Mouse (Mus musculus) midbrain, postnatal 0 days (tissue): ENCODE results near the gene Sat2. TPM values are rescaled to one million over a fixed set of nuclear protein-coding genes. Genes with fewer than 3 reads are reported as not detected.

Experiments used
- ATAC-seq: fragments of 200-750 bp; cut with Nextera tagmentation; 2 replicates; pipeline ENCODE4 v1.8.0; 2017; ENCODE audit warnings: moderate number of reproducible peaks, mild to moderate bottlenecking, moderate TSS enrichment, moderate library complexity; ENCODE audit not compliant: low FRiP score
- DNase-seq: peaks from one replicate; pipeline ENCODE4 v3.0.0-alpha.2; 2015; ENCODE audit warnings: low spot score
- H3K27ac ChIP-seq: fragments of 300-500 bp; sonication (generic); 2 replicates; pipeline ENCODE4 v1.5.1; 2014; ENCODE audit warnings: low read depth, mild to moderate bottlenecking, low read length, mixed read lengths
- H3K27me3 ChIP-seq: fragments of 300-500 bp; sonication (generic); 2 replicates; pipeline ENCODE4 v1.6.1; 2014; ENCODE audit warnings: low read length, control low read depth, mixed read lengths; ENCODE audit not compliant: insufficient read depth
- H3K36me3 ChIP-seq: fragments of 300-500 bp; sonication (generic); 2 replicates; pipeline ENCODE4 v1.6.1; 2014; ENCODE audit warnings: low read length, control low read depth, mixed read lengths; ENCODE audit not compliant: insufficient read depth
- H3K4me1 ChIP-seq: fragments of 300-500 bp; sonication (generic); 2 replicates; pipeline ENCODE4 v1.6.1; 2014; ENCODE audit warnings: mild to moderate bottlenecking, control low read depth, antibody characterized with exemption, low read length, mixed read lengths; ENCODE audit not compliant: insufficient read depth
- H3K4me2 ChIP-seq: fragments of 300-500 bp; sonication (generic); 2 replicates; pipeline ENCODE4 v1.6.1; 2014; ENCODE audit warnings: low read depth, mild to moderate bottlenecking, low read length, mixed read lengths; ENCODE audit not compliant: poor library complexity, severe bottlenecking
- H3K4me3 ChIP-seq: fragments of 300-500 bp; sonication (generic); 2 replicates; pipeline ENCODE4 v1.5.1; 2014; ENCODE audit warnings: low read depth, mild to moderate bottlenecking, low read length, moderate library complexity
- H3K9ac ChIP-seq: fragments of 300-500 bp; sonication (generic); replicated peaks from 2 replicates; pipeline ENCODE4 v1.6.1; 2014; ENCODE audit warnings: mild to moderate bottlenecking, low read length, moderate library complexity, mixed read lengths; ENCODE audit not compliant: poor library complexity, severe bottlenecking
- H3K9me3 ChIP-seq: fragments of 300-500 bp; sonication (generic); 2 replicates; pipeline ENCODE4 v1.6.1; 2016; ENCODE audit warnings: low read length, control low read depth
- CTCF ChIP-seq: IDR thresholded peaks from 2 replicates; pipeline ENCODE4 v1.5.1; 2016; ENCODE audit warnings: antibody characterized with exemption, mild to moderate bottlenecking
- WGBS: fragments of 180-500 bp; shearing (Covaris S2); extraction: QIAGEN DNeasy Blood & Tissue Kit; methylation state at CpG from one replicate; pipeline ENCODE4 v1.1.7; 2014; 5-methylcytosine and 5-hydroxymethylcytosine counted together
- polyA plus RNA-seq: library from polyadenylated mRNA; unstranded; fragments of >200 nt; fragmentation: Nextera tagmentation; extraction: Ambion mirVana; gene quantifications from 2 replicates; pipeline ENCODE4 v1.2.1, GENCODE M21; 2015
- total RNA-seq: library from RNA; depleted of rRNA; stranded (reverse); fragments of >200 nt; gene quantifications from 2 replicates; pipeline ENCODE4 v1.2.3, GENCODE M21; 2014

Gene Sat2
- total and polyA plus RNA-seq, 2 experiments from 2014 or later, result 13.3 to 29.9 TPM

DNA sequence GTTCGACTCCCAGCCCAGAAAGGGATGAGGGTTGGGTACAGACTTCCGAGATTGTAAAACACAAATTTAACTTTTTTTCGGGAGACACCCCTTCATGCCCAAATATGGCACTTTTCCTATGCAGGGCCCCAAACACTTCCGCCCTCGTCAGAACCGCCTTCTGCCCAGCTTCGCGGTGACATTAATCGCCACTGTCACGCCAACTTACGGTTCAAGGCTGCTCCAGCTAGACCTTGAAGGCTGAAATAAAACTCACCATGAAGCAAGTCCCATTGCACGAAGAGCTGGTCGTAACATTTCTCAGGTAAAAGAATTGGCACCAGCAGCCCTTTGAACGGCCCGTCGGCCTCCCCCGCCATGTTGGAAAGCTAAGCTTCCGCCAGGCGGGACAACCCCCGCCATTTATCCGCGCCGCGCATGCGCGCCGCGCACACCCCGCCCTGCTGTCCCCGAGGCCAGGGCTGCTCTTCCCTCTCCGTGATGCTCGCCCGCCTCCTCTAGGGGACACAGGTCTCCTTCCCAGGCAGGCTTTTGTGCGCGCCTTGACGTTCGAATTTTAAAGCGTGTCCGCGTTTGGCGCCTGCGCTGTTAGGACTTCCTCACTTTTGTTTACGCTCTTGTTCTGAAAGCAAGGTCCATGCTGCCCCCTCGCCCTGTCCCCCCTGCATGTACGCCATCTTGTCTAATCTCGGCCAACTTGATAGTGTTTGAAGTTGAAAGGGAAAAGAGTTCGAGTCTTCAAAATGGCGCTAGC lies 40.6 kb downstream of the Sat2 start, which contains the start of gene Mpdu1:
Gene Mpdu1 (minus strand): TSS at position 430 of the 754 bp plus-strand sequence.
- WGBS, result under 1% methylated on average over 48 of the region's 48 CpGs
- ATAC-seq, result peak; percentile 95

DNA sequence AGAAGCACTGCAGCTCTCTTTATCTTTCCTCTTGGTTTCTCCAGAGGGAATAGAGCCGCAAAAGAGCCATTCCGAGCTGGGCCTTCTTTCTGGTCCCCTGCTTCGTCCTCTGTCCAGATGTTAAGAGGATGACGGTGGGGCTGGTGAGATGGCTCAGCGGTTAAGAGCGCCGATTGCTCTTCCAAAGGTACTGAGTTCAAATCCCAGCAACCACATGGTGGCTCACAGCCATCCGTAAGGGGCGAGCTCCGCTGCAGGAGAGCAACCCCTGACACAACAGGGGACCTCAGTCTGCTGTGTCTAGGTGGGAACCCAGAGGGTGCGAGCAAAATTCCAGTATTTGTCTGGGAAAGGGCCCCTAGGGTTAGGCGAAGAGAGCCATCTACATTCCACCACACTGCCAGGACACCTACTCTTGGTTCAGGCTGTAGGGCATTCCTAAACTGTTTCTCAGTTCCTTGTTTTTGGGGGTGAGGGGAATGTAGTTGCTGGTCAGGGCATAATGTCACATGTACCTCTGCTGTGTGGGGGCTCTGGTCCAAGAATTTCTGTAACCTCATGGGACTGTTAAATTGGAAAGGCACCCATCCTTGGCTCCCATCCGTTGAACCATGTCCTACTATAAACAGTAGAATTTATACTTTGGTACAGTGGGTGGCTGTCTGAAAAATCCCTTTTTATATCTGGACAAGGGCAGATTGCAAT lies 41.3 kb downstream of the Sat2 start:
- DNase-seq (no peak), ATAC-seq (no peak)
- Histone ChIP-seq H3K36me3 (peaks cover 41% of the 10 kb centered on the region), H3K27me3 (no peaks in the 10 kb centered on the region), H3K4me3 (peak overlapping the region; percentile 57), H3K9me3 (no peaks in the 10 kb centered on the region), H3K9ac (peak overlapping the region; percentile 66; the same call in 1 of the 2 replicates), H3K27ac (peak overlapping the region; percentile 88), H3K4me2 (peak overlapping the region; percentile 51), H3K4me1 (0 out of 2 replicates have a peak, but pooled peaks cover 5% of the 10 kb centered on the region)
- no peak for TF ChIP-seq CTCF
- 68% methylated on average over 13 of the region's 13 CpGs for WGBS

More for the DNA sequence above, 40.6 kb downstream of the Sat2 start, which contains the start of gene Mpdu1:
- no peaks in the 10 kb centered on the region for H3K9me3 ChIP-seq
- H3K27ac ChIP-seq, result peak within 1 kb of the TSS; percentile 88
- H3K9ac ChIP-seq, result peak within 1 kb of the TSS; percentile 66
- peak within 1 kb of the TSS; percentile 57 for H3K4me3 ChIP-seq
- peak; percentile 70 for TF ChIP-seq CTCF
- 0 out of 2 replicates have a peak, but pooled peaks cover 5% of the 10 kb centered on the region for H3K4me1 ChIP-seq
- H3K36me3 ChIP-seq, result peaks cover 43% of the 10 kb centered on the region
- peak within 1 kb of the TSS; percentile 51 for H3K4me2 ChIP-seq
- peak; percentile 99 for DNase-seq
- H3K27me3 ChIP-seq, result no peaks in the 10 kb centered on the region

DNA sequence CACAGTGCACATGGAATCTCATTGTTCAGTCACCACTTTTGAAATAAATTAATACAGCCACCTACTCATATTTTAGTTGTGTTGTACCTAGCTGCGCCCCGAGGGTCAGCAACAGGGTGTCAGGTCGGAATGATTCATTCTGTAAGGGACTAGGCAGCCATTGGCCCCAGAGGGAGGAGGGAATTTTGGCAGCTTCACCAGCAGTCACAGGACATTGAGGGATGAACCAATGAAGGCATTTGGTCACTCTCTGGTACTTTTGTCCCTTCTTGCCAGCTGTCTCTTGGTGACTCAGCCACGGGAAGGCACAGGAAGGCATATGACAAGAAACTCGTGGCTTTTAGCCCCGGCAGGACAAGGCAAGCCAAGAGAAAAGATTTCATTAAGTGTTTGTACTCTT lies 42.0 kb downstream of the Sat2 start:
- 87% methylated on average over 6 of the region's 6 CpGs for WGBS
- no peak for ATAC-seq
- Histone ChIP-seq H3K4me2 (no peak overlapping the region), H3K9me3 (no peaks in the 10 kb centered on the region), H3K27me3 (no peaks in the 10 kb centered on the region), H3K27ac (no peak overlapping the region), H3K4me1 (0 out of 2 replicates have a peak, but pooled peaks cover 5% of the 10 kb centered on the region), H3K36me3 (peaks cover 37% of the 10 kb centered on the region), H3K4me3 (no peak overlapping the region), H3K9ac (no peak overlapping the region)
- DNase-seq, result no peak
- no peak for TF ChIP-seq CTCF

DNA sequence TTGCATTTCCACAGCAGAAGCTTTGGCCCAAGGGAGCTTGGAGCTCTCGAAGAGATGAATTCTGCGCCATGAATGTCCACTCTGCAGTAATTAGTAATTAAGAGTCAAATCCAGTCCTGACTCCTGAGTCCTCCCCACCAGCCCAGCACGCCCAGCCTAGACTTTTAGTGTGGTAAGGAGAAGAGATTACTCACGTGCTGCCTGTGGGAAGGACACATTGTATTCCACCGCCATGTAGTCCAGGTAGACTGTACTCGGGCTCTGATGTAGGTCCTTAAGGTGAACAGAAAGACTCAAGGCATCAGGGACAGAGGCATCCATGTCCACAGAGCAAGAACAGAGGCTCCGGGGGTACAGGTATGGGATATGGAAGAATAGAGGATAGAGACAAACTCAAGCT lies 43.0 kb downstream of the Sat2 start:
- WGBS, result 92% methylated on average over 7 of the region's 7 CpGs
- H3K4me2 ChIP-seq, result no peak overlapping the region
- H3K27me3 ChIP-seq, result no peaks in the 10 kb centered on the region
- no peak for ATAC-seq
- H3K4me3 ChIP-seq, result no peak overlapping the region
- no peak overlapping the region for H3K9ac ChIP-seq
- TF ChIP-seq CTCF, result no peak
- no peak for DNase-seq
- no peak overlapping the region for H3K27ac ChIP-seq
- H3K9me3 ChIP-seq, result no peaks in the 10 kb centered on the region
- 0 out of 2 replicates have a peak, but pooled peaks cover 10% of the 10 kb centered on the region for H3K4me1 ChIP-seq
- peaks cover 44% of the 10 kb centered on the region for H3K36me3 ChIP-seq

DNA sequence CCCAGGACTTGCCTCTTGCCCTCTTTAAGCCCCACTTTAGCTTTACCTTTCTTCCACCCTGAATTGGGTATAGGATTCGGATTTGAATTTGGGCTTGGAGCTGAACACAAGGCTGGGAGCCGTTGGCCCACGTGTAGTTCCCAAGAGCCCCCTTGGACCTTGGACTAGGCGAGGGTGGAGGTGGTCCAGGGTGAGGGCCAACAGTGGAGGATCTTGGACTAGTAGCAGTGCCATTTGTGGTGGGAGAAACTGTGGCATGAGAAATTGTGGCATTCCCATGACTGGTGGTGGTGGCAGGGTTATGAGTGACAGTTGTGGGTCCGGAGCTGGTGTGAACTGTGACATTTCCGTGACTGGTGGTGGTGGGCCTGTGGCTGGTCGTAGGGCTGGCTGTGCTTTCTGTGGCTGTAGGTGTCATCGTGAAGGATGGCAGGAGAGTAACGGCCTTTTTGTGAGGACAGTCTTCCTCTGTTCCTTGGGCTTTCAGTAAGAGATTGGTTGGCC lies 43.7 kb downstream of the Sat2 start:
- 78% methylated on average over 9 of the region's 9 CpGs for WGBS
- DNase-seq (no peak), ATAC-seq (no peak)
- TF ChIP-seq CTCF, result no peak
- Histone ChIP-seq H3K9me3 (no peaks in the 10 kb centered on the region), H3K27ac (no peak overlapping the region), H3K27me3 (no peaks in the 10 kb centered on the region), H3K9ac (no peak overlapping the region), H3K4me1 (0 out of 2 replicates have a peak, but pooled peaks cover 11% of the 10 kb centered on the region), H3K4me3 (no peak overlapping the region), H3K4me2 (no peak overlapping the region), H3K36me3 (peaks cover 46% of the 10 kb centered on the region)
